Mouse (Mus musculus) embryonic fibroblast, embryonic 13.5 days (primary cell): ENCODE data around the gene Mthfd1l.

Experiments
- CTCF ChIP-seq: IDR thresholded peaks from 2 replicates; pipeline ENCODE4 v1.5.1; 2011; ENCODE audit warnings: mild to moderate bottlenecking, control low read depth, low read length, moderate library complexity, borderline replicate concordance; ENCODE audit not compliant: insufficient read depth
- POLR2A ChIP-seq: IDR thresholded peaks from 2 replicates; pipeline ENCODE4 v1.6.1; 2011; ENCODE audit warnings: low read depth, mild to moderate bottlenecking, control low read depth, low read length, moderate library complexity

- TF ChIP-seq CTCF (no peak), POLR2A (no peak)
These were observed 156.5 kb downstream of the Mthfd1l start for GRCm38 (mm10) chr10:4129461-4129860.
